Mouse (Mus musculus) kidney, adult 9 months (tissue): ENCODE measurements around the gene Ifi27l2a.
A peak's percentile ranks its signal among the peaks of the same experiment; 100 is the strongest.

Experiments used
- DNase-seq: peaks from one replicate; pipeline ENCODE4 v3.0.0; 2022

Gene Ifi27l2a

DNA sequence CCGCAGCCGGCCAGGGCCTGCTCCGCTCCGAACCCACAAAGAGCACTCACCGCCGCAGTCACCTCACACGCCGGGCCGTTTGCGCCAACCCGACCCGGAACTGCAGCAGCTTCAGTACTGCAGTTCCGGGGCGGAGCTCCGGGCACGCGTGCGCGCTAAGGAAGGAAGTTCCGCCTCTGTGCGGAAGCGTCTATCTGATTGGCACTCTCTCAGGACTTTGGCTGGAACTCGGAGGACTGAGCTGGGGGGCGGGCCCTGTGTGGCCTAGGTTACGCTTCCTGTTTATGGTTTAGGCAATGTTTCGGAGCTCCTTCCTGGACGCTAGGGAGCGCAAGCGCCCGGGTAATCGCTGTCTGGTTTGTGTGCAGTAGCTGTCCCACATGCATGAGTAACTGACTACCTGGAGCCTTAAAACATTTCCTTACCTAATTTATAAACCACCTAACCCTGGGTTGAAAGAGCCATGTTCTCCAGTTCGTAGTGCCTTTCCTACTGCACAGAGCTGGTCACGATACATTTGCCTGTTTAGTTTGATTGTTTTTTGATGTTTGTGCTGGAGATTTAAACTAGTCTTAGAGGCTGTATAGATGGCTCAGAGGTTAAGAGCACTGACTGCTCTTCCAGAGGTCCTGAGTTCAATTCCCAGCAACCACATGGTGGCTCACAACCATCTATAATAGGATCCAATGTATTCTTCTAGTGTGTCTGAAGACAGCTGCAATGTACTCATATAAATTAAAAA is 17.6 kb downstream of the Ifi27l2a start, which contains the start of gene Ddx24:
Gene Ddx24, minus strand, starts transcription at position 102 of the 742 bp plus-strand sequence.
- peak; percentile 100 for DNase-seq

- no peak for DNase-seq
Observed at GRCm38 (mm10) chr12:103425016-103425728, 18.3 kb downstream of the Ifi27l2a start.

- no peak for DNase-seq
Observed at GRCm38 (mm10) chr12:103408144-103408543, 35.3 kb downstream of the Ifi27l2a start.

GRCm38 (mm10) chr12:103407720-103408119 is 35.8 kb downstream of the Ifi27l2a start, which contains the start of gene 9330161L09Rik:
TSS of gene 9330161L09Rik (minus strand) at chr12:103407820.
- no peak for DNase-seq

- no peak for DNase-seq
Observed at GRCm38 (mm10) chr12:103404131-103404530, 39.3 kb downstream of the Ifi27l2a start.

GRCm38 (mm10) chr12:103396751-103397150 is 46.7 kb downstream of the Ifi27l2a start:
- no peak for DNase-seq

DNA sequence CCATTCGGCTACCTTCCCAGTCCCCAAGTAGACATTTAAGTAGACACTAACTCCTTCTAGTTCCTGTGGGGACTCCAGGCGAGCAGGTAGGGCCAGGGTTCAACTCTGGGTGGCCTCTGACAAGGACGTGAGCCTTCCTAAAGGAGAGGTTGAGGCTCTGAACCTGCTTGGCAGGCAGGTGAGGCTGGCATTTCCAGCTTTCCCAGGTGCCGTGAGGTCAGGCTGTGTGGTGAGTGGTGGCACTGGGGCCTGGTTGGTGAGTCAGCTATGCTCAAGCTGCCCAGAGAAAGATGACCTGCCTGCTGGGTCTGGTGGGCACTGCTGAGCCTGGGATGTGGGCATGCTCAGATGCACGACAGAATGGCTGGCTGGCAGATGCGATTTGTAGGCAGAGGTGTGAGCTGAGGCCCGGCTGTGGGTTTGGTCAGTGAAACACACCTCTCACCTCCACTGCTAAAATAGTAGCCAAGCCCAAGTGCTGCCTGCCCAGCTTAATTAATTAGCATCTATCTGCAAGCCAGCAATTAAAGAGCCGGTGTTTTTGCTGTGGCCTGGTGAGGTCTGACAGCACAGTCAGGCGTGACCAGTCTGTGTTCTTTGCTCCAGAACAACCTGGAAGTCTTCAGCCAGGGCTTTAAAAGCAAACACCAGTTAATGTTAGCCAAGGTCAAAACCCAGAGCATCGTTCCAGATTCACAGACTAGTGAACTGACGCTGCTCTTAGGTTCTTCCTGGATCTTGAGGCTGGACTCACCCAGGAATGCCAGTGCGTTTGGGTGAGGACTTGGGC is 47.8 kb downstream of the Ifi27l2a start:
- peak; percentile 81 for DNase-seq

DNA sequence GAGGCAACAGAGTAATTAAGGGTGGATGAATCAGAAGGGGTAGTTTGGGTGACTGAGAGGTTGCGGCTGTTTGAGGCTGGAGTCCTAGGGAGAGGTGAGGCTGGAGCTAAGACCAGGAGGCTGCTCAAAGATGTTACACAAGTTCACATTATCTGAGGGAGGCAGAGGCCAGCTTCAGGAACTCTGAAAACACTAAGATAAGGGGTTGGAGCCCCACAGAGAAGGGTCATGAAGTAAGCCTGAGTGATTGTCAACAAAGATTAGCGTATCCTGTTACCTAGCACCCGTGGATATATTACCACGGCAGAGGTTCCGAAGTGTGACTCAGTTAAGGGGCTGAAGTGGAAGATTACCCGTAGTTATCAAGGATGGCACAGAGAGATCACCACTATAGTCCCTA is 50.0 kb downstream of the Ifi27l2a start:
- DNase-seq: no peak
